Mouse (Mus musculus) G1E (cell line): ENCODE data around the gene Hist1h3b.
"Not testable (repeated sequence)": the region's sequence is repeated elsewhere in the genome, so short reads cannot be mapped to it uniquely, and the experiment has no call there.

Source experiments
- GATA1 ChIP-seq: IDR thresholded peaks from 2 replicates; pipeline ENCODE4 v1.6.1; 2012; ENCODE audit warnings: borderline replicate concordance, low read length, inconsistent platforms, mixed read lengths
- TAL1 ChIP-seq: conservative IDR thresholded peaks from 2 replicates; pipeline ENCODE4 v1.6.1; 2012; ENCODE audit warnings: low read depth, low read length, inconsistent platforms, mixed read lengths

DNA sequence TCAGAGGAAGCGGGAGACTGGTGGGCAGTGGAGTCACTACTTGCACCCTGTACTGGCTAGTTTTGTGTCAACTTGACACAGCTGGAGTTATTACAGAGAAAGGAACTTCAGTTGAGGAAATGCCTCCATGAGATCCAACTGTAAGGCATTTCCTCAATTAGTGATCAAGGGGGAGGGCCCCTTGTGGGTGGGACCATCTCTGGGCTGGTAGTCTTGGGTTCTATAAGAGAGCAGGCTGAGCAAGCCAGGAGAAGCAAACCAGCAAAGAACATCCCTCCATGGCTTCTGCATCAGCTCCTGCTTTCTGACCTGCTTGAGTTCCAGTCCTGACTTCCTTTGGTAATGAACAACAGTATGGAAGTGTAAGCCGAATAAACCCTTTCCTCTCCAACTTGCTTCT, 49.3 kb upstream of the Hist1h3b start:
- TF ChIP-seq TAL1, GATA1: not testable (repeated sequence)
